In genomic region chr11:94499661-94500152, GRCm38 (mm10) we compare ENCODE assay signal across 8 mouse cellular contexts. TPM values are rescaled to one million over a fixed set of nuclear protein-coding genes. Genes with fewer than 3 reads are reported as not detected.
DNase-seq lines count a peak whose midpoint lies in the region; ATAC-seq lines count a peak whose summit lies in the region.

Gene Epn3 (minus strand): TSS chr11:94499974.

- peak; percentile 23 for DNase-seq in MN1 (ENCODE audit: low spot score)
- DNase-seq in cerebellum, adult 9-11 months = peak; percentile 71
- DNase-seq in heart, embryonic 10.5 days (ENCODE audit: low spot score) = peak; percentile 86
- peak; percentile 44 for DNase-seq in kidney, adult 9 months
- peak; percentile 59 for DNase-seq in retina, embryonic 14.5 days (ENCODE audit: low spot score)
- DNase-seq in spleen, postnatal 10 days (ENCODE audit: low spot score in 2 of 2) = no peak
- no peak for DNase-seq in right cerebral cortex, adult 18-20 months

- peaks cover 7% of the 10 kb centered on the region; the same call in 1 of the 2 replicates for H3K36me3 ChIP-seq in heart, embryonic 10.5 days
- H3K36me3 ChIP-seq in lung, embryonic 15.5 days = no peaks in the 10 kb centered on the region

- H3K9me3 ChIP-seq in heart, embryonic 10.5 days = no peaks in the 10 kb centered on the region
- no peaks in the 10 kb centered on the region for H3K9me3 ChIP-seq in lung, embryonic 15.5 days

- ATAC-seq in lung, embryonic 15.5 days (ENCODE audit: borderline replicate concordance, extremely low read depth, low FRiP score, low TSS enrichment) = peak; percentile 64

- H3K4me2 ChIP-seq in lung, embryonic 15.5 days = peak within 1 kb of the TSS; percentile 58

- H3K4me1 ChIP-seq in heart, embryonic 10.5 days = peaks cover 68% of the 10 kb centered on the region
- peaks cover 36% of the 10 kb centered on the region for H3K4me1 ChIP-seq in lung, embryonic 15.5 days

- H3K9ac ChIP-seq in lung, embryonic 15.5 days = peak within 1 kb of the TSS; percentile 56

- H3K4me3 ChIP-seq in heart, embryonic 10.5 days = peak within 1 kb of the TSS; percentile 68
- peak within 1 kb of the TSS; percentile 42 for H3K4me3 ChIP-seq in lung, embryonic 15.5 days

- peaks cover 63% of the 10 kb centered on the region for H3K27me3 ChIP-seq in heart, embryonic 10.5 days (ENCODE audit: insufficient read depth, poor library complexity, severe bottlenecking)
- H3K27me3 ChIP-seq in lung, embryonic 15.5 days = no peaks in the 10 kb centered on the region; the same call in 1 of the 2 replicates

- 0% methylated on average over 26 of the region's 26 CpGs for WGBS in heart, embryonic 10.5 days
- under 1% methylated on average over 25 of the region's 26 CpGs for WGBS in lung, embryonic 15.5 days

- H3K27ac ChIP-seq in heart, embryonic 10.5 days = peak within 1 kb of the TSS; percentile 92
- peak within 1 kb of the TSS; percentile 96 for H3K27ac ChIP-seq in lung, embryonic 15.5 days

RNA-seq across cellular contexts. Expression of gene Epn3, which starts in this region (rescaled TPM):
- 7.7 and 14.2 TPM in 2 replicates for polyA plus RNA-seq in heart, embryonic 10.5 days (2016; fragmentation: Nextera tagmentation; extraction: Ambion mirVana)
- 16.8 and 17.3 TPM in 2 replicates for polyA plus RNA-seq in lung, embryonic 15.5 days (2015; fragmentation: Nextera tagmentation; extraction: Ambion mirVana)

Comparison
In these comparisons a context has a peak if more than half of its experiments do, and no peak if none do; other contexts are left out.
1. DNase-seq: peak in MN1 (single experiment), cerebellum, adult 9-11 months (single experiment), heart, embryonic 10.5 days (single experiment), kidney, adult 9 months (single experiment) and retina, embryonic 14.5 days (single experiment); none in spleen, postnatal 10 days (0 of 2) and right cerebral cortex, adult 18-20 months (single experiment).